Mouse (Mus musculus) gastrocnemius, adult 8-10 months (tissue): ENCODE results near the gene Glmp. TPM values are rescaled to one million over a fixed set of nuclear protein-coding genes. Genes with fewer than 3 reads are reported as not detected.
"Not testable (repeated sequence)": the region's sequence is repeated elsewhere in the genome, so short reads cannot be mapped to it uniquely, and the experiment has no call there.

ENCODE experiments used
- DNase-seq, 2 experiments: peaks; one replicate each; pipeline ENCODE4 v3.0.0; 2022; ENCODE audit warnings: low spot score in 2 of 2
- total RNA-seq, 4 experiments: library from RNA; stranded (reverse); gene quantifications; 2 replicates each; pipeline ENCODE4 v1.2.4; 2022

Glmp gene
- total RNA-seq, result 10 to 100 TPM; 34.5 to 39.4 (median 37.9) TPM

DNA sequence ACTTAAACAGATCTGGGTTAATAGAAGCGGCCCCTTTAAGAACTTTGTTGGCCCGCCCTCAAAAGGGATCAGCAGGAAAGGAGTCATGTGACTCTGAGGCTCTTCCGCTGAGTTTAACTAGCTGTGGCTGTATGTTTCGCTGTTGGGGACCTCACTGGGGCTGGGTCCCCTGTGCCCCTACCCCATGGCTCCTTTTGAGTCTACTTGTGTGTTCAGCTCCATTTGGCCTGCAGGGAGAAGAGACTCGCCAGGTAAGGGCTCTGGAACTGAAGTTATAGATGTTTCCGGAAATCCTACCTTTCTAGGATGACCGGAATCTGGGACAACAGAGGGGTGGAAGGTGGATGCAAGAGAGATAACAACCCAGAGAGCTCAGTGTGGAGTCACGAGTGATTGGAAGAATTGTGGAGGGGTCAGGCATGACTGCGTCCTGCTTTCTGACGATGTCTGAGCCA is at the start of gene Glmp:
Glmp (plus strand) TSS at position 73 of the 455 bp plus-strand sequence.
- peak; percentile 42 to 45 for DNase-seq

GRCm38 (mm10) chr3:88276121-88276520 is 48.7 kb upstream of the Glmp start:
- DNase-seq, result no peak

- no peak for DNase-seq
Observed at GRCm38 (mm10) chr3:88276529-88277143, 48.2 kb upstream of the Glmp start.

DNA sequence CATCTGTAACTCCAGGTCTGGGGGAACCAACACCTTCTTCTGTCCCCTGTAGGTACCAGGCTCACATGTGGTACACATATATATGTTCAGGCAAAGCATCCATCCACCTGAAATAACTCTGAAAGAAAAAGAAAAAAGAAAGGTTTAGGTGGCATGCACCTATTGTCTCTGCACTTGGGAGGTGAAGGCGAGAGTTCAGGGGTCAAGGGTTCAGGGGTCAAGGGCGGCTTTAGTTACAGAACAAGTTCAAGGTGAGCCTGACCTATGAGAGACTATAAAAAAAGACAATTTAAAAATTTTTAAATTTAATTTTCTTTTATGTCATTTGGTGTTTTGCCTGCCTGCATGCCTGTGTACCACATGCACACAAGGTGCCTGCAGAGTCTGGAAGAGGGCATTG is 44.8 kb upstream of the Glmp start:
- no peak for DNase-seq

DNA sequence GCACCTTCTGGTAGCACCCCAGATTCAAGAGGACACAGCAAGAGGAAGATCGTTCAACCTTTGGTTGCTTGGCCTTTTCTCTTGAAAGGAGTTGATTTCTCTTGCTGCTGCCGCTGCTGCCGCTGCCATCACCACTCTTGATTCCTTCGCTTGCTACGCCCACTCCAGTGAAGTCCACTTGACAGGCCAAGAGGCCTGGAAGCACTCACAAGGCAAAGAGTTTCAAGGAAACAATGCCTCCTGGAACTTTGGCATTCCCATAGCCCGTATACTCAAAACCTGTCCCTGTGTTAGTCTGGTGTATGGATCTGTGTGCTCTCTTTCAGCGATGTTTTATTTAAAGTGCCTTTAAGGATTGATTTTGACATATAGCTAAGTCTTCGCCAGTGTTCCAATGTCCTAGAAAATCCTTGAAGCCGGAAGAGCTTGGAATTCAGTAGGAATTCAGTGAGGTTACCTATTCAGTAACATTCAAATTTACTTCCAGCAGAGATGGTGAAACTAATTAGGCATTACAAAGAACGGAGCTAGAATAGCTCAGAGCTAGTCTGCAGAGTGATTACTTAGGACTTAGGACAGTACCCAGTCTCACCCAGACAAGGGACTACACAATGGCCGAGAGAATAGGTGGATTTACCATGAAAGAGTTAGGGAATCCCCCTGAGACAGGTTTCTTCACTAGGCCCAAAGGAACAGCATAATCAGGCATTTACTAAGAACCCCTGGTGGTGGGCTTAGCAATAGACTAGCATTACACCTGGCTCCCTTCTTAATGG is 43.5 kb upstream of the Glmp start:
- DNase-seq, result not testable (repeated sequence)

GRCm38 (mm10) chr3:88284815-88285564 is 39.8 kb upstream of the Glmp start:
- DNase-seq, result not testable (repeated sequence)

DNA sequence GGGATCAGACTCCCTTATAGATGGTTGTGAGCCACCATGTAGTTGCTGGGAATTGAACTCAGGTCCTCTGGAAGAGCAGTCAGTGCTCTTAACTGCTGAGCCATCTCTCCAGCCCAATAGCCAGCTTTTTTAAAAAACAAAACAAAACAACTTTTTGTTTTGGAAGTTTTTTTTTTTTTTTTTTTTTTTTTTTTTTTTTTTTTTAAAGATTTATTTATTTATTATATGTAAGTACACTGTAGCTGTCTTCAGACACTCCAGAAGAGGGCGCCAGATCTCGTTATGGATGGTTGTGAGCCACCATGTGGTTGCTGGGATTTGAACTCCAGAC is 39.3 kb upstream of the Glmp start:
- not testable (repeated sequence) for DNase-seq

DNA sequence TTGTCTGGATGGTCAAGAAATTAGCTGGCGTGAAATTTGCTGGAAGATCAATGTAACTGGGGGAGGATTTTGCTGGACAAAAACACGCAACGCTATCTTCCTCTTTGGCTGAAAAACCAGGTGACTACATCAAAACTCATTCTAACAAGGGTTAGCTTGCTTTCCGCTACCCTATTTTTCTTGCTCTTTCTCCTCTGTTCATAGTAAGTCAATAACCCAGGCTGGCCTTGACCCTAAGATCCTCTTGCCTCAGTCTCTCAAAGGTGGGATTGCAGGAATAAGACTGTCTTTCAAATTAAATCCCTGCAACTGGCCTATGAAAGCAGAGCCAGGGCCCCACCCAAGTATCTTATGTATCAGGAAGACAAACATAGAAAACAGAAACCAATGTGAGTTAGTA is 37.7 kb upstream of the Glmp start, which contains the start of gene Gm38392:
Gm38392 (minus strand) TSS at position 101 of the 400 bp plus-strand sequence.
- no peak for DNase-seq

DNA sequence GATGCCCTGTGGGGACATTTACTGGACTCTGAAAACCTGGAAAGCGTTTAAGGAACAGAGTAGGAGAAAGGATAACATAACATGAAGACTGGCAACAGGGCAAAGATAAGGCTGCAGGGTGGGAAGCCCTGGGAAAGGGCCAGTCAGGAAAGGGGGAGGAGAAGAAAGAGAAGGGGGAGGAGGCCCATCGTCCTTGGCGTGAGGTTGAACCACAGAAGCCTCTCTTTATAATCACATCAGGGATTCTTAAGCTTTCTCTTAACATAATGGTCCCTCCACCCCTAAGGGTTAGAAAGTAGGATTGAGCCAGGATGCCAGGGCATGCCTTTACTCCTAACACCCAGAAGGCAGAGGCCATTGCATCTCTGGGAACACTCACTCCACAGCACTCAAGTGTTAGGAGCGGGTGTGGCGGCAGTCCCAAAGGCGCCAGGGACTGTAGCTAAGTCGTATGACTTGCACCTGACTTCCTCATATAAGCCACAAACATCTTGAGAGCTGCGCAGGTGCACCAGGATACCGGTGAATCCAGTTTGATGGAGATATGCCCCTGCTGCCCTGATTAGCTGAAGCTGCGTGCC is 36.6 kb upstream of the Glmp start:
- DNase-seq, result not testable (repeated sequence)

DNA sequence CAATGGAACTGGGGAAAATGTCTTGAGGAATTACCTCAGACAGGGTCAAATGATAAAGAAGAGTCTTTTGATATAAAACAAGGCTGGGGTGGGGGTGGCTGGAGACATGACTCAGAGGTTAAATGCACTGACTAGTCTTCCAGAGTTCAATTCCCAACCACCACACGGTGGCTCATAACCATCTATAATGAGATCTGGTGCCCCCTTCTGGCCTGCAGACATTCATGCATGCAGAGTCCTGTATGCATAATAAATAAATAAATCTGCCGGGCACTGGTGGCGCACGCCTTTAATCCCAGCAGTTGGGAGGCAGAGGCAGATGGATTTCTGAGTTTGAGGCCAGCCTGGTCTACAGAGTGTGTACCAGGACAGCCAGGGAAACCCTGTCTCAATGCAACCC is 32.9 kb upstream of the Glmp start:
- DNase-seq, result no peak

DNA sequence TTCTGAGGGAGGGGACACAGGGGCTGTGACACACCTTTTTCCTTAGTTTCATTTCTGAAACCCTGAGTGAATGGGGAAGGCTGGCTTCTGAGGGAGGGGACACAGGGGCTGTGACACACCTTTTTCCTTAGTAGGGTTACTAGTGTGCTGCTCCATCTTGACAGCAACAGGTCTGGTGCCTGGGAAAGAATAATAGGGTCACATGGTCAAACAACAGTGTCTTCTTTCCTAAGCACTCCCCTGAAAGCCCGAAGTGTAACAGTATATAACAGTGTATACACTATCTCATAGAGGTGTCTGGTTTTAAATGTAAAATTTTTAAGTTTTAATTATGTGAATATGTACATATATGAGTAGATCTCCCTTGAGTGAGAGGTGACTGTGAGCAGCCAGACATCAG is 29.6 kb upstream of the Glmp start:
- DNase-seq, result not testable (repeated sequence)

DNA sequence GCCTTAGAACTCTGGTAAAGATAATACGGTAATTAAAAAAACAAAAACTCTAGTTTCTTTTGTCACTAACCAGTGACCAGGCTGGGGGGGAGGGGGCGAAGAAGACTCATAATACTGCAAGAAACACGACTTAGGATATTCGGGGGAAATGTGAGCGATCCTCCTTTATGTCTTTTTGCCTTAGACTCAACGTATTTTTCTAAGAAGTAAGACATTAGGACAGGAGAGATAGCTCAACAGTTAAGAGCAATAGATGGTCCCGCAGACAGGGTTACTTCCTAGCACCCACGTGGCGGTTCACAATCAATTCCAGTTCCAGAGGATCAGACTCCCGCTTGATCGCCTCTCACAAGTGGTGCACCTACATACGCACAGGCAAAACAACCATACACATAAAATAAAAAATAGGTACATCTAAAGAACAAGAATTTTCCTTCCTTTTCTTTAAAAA is 28.7 kb upstream of the Glmp start:
- no peak for DNase-seq

GRCm38 (mm10) chr3:88296561-88297318 is 28.1 kb upstream of the Glmp start, which contains the start of the genes Tsacc and Cct3:
Tsacc (minus strand) TSS chr3:88296999.
Cct3 (plus strand) TSS chr3:88297116.
- DNase-seq, result peak; percentile 91 to 96

DNA sequence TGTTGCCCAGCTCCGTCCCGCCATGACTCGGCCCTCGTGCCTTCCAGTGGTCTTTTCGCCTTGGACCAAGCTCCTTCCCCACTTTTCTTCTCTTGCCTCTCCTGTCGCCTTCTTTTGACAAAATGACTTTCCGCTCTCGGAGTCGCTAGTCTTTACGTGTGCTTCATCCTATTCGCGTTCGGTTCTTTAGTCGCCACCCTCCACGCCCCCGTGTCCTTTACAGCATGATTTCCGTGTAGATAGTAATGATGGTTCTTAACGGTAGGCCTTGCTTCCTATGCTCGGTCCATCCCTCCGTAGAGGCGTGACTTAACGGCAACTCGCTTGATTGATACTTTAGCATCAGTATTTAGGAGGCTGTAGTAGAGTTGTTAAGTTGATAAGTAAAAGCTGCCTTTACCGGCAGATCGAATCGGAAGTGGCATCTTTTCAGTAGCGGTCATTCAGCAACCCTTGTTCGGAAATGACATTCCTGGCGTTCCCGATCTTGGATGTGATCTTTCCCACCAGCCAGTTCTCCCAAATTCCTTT is 27.4 kb upstream of the Glmp start:
- DNase-seq, result no peak

DNA sequence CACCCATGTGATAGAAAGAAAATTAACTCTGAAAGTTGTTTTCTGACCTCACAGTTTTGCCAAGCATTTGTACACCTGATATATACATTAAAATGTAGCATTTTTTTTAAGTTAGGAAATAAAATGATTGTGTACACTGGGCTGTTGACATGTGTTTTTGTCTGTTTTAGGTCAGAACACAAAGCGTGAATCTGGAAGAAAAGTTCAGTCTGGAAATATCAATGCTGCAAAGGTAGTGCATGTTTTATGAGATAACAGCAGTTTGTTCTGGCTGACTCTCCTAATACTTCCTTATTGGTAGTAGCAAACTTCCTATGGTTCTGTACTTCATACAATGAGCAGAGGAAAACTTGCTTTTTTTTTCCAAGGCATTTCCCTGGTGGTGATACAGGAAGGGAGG is 25.7 kb upstream of the Glmp start:
- no peak for DNase-seq

- no peak for DNase-seq
Observed at GRCm38 (mm10) chr3:88328956-88329355, 4.1 kb downstream of the Glmp start.

DNA sequence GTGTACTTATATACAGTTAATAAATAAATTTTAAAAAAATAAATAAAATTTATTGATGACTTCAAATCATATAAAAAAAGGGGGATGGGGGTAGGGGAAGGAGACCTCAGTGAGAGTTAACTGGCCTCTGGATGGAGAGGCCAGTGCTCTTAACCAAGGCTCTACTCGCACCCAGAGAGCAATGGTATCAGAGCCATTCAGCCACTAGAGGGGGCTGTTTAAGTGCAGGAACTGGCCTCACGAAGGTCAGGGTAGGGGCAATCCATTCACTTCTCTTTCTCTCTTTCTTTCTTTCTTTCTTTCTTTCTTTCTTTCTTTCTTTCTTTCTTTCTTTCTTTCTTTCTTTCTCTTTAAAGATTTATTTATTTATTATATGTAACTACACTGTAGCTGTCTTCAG is 6.5 kb downstream of the Glmp start:
- no peak for DNase-seq

GRCm38 (mm10) chr3:88334029-88334658 is 9.3 kb downstream of the Glmp start:
- no peak for DNase-seq

DNA sequence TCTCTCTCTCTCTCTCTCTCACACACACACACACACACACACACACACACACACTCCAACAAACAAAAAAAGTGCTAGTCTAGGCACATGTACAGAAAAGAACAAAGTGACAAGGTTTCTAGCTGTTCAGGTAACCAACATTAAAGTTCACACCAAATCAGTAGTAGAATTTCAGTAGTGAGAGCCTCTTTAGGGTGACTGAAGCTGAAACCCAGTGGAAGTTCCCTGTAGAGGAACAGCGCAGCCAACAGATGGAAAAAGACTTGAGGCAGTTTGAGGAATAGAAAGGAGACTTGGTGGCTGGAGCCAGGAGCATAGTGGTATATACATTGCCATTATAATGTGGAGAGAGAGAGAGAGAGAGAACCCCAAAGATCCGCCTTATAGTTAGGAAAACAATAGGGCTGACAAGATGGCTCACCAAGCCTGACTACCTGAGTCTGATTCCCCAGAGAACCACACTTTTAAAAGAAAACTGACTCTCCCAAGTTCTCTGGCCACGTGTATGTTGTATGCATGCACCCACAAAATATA is 10.1 kb downstream of the Glmp start:
- DNase-seq, result no peak
